Mouse (Mus musculus): ENCODE results near the gene Gpc6. TPM values are rescaled to one million over a fixed set of nuclear protein-coding genes. Genes with fewer than 3 reads are reported as not detected.
A peak's percentile ranks its signal among the peaks of the same experiment; 100 is the strongest.

Gene Gpc6
- total and polyA plus RNA-seq, 3 experiments = not detected

GRCm38 (mm10) chr14:117889653-117890052 lies 964.5 kb downstream of the Gpc6 start:
- no peak overlapping the region for H3K27ac ChIP-seq (ENCODE audit: insufficient read depth, low read depth)
- no peaks in the 10 kb centered on the region for H3K9me3 ChIP-seq (replicated peaks; ENCODE audit: low read length)
- H3K4me2 ChIP-seq (ENCODE audit: insufficient read depth, low read depth, poor library complexity, severe bottlenecking) = no peak overlapping the region
- dilution Hi-C loops (cut with MboI; ENCODE audit: extremely low pct_ligation_motif_present, extremely low pct_unique_long_range_greater_than_20kb, low sequenced_read_pairs) (no loop called here), in situ Hi-C loops (cut with MboI; ENCODE audit: low pct_ligation_motif_present, low pct_unique_long_range_greater_than_20kb, low sequenced_read_pairs) (no loop called here)
- peak; percentile 17 for DNase-seq (ENCODE audit: extremely low read depth)
- H3K27me3 ChIP-seq (replicated peaks) = no peaks in the 10 kb centered on the region
- H3K79me2 ChIP-seq (replicated peaks; ENCODE audit: control insufficient read depth, extremely low read depth, insufficient read depth, poor library complexity, severe bottlenecking) = no peaks in the 10 kb centered on the region
- TF ChIP-seq JUN (IDR thresholded peaks at IDR 0.05; ENCODE audit: insufficient read depth, low read depth, low read length) (no peak), CHD1 (IDR thresholded peaks at IDR 0.05; ENCODE audit: low read depth, low read length) (no peak), RAD21 (IDR thresholded peaks at IDR 0.05; ENCODE audit: low read depth, low read length) (peak; percentile 52), MAZ (IDR thresholded peaks at IDR 0.05; ENCODE audit: low read depth, low read length) (no peak), TCF12 (IDR thresholded peaks at IDR 0.05; ENCODE audit: low read depth, low read length) (no peak), ELF1 (IDR thresholded peaks at IDR 0.05; ENCODE audit: low read depth, low read length) (no peak), SMC3 (IDR thresholded peaks at IDR 0.05; ENCODE audit: low read depth, low read length) (peak; percentile 19; the same call in 1 of the 2 replicates), RCOR1 (conservative IDR thresholded peaks at IDR 0.05; ENCODE audit: low read depth, low read length) (no peak), MAFK (IDR thresholded peaks at IDR 0.05; ENCODE audit: insufficient replicate concordance, low read length) (no peak), CTCF (conservative IDR thresholded peaks at IDR 0.05 in 1 of 2, IDR thresholded peaks at IDR 0.05 in 1 of 2; ENCODE audit: low read depth in 2 of 2, low read length in 2 of 2) (peak in 1 of 2 experiments; percentile 58; a peak in 2 of 4 replicates)
- H3K9ac ChIP-seq (ENCODE audit: insufficient read depth, low read depth) = no peak overlapping the region
- peaks cover 0 to 3% of the 10 kb centered on the region in 2 experiments; a peak in 1 of 4 replicates for H3K4me1 ChIP-seq (ENCODE audit: control insufficient read depth in 1 of 2, insufficient read depth in 2 of 2)
- no peaks in the 10 kb centered on the region for H3K36me3 ChIP-seq (replicated peaks in 1 of 2; ENCODE audit: control insufficient read depth in 1 of 2, insufficient read depth in 1 of 2, low read length in 1 of 2)
- no peak overlapping the region for H3K4me3 ChIP-seq (replicated peaks in 1 of 3; ENCODE audit: low read depth in 2 of 3, low read length in 2 of 3, poor library complexity in 1 of 3)

- H3K9me3 ChIP-seq (replicated peaks; ENCODE audit: low read length) = no peaks in the 10 kb centered on the region
- in situ Hi-C loops (cut with MboI; ENCODE audit: low pct_ligation_motif_present, low pct_unique_long_range_greater_than_20kb, low sequenced_read_pairs) = no loop called here
- no peak for DNase-seq (ENCODE audit: extremely low read depth)
- H3K4me3 ChIP-seq (replicated peaks in 1 of 3; ENCODE audit: low read depth in 2 of 3, low read length in 2 of 3, poor library complexity in 1 of 3) = no peak overlapping the region
- dilution Hi-C loops (cut with MboI; ENCODE audit: extremely low pct_ligation_motif_present, extremely low pct_unique_long_range_greater_than_20kb, low sequenced_read_pairs) = no loop called here
- H3K9ac ChIP-seq (ENCODE audit: insufficient read depth, low read depth) = no peak overlapping the region
- peaks cover 0 to 3% of the 10 kb centered on the region in 2 experiments; a peak in 1 of 4 replicates for H3K4me1 ChIP-seq (ENCODE audit: control insufficient read depth in 1 of 2, insufficient read depth in 2 of 2)
- H3K36me3 ChIP-seq (replicated peaks in 1 of 2; ENCODE audit: control insufficient read depth in 1 of 2, insufficient read depth in 1 of 2, low read length in 1 of 2) = no peaks in the 10 kb centered on the region
- H3K4me2 ChIP-seq (ENCODE audit: insufficient read depth, low read depth, poor library complexity, severe bottlenecking) = no peak overlapping the region
- H3K27ac ChIP-seq (ENCODE audit: insufficient read depth, low read depth) = no peak overlapping the region
- no peaks in the 10 kb centered on the region for H3K27me3 ChIP-seq (replicated peaks)
- H3K79me2 ChIP-seq (replicated peaks; ENCODE audit: control insufficient read depth, extremely low read depth, insufficient read depth, poor library complexity, severe bottlenecking) = no peaks in the 10 kb centered on the region
- TF ChIP-seq KAT2A (IDR thresholded peaks at IDR 0.05; ENCODE audit: insufficient replicate concordance, low read length) (no peak), PAX5 (IDR thresholded peaks at IDR 0.05; ENCODE audit: low read length) (no peak), ZMIZ1 (IDR thresholded peaks at IDR 0.05; ENCODE audit: low read depth, low read length) (no peak), CHD2 (IDR thresholded peaks at IDR 0.05; ENCODE audit: low read length) (no peak), EP300 (IDR thresholded peaks at IDR 0.05; ENCODE audit: low read length) (no peak), MEF2A (IDR thresholded peaks at IDR 0.05; ENCODE audit: borderline replicate concordance, low read depth, low read length) (no peak), POLR2A (IDR thresholded peaks at IDR 0.05; ENCODE audit: low read depth, low read length) (no peak)
Observed at GRCm38 (mm10) chr14:117891426-117891825, 966.3 kb downstream of the Gpc6 start.

Measured in CH12.LX (cell line).